Mouse (Mus musculus) hindbrain, embryonic 13.5 days (tissue): ENCODE measurements around the gene Gale. TPM values are rescaled to one million over a fixed set of nuclear protein-coding genes. Genes with fewer than 3 reads are reported as not detected.

Experiments
- ATAC-seq: fragments of 200-750 bp; cut with Nextera tagmentation; 2 replicates; pipeline ENCODE4 v1.8.0; 2017; ENCODE audit warnings: moderate TSS enrichment; ENCODE audit not compliant: low FRiP score
- H3K27ac ChIP-seq: fragments of 300-500 bp; sonication (generic); 2 replicates; pipeline ENCODE4 v1.5.1; 2015; ENCODE audit warnings: inconsistent platforms, mild to moderate bottlenecking, moderate library complexity
- H3K27me3 ChIP-seq: fragments of 300-500 bp; sonication (generic); 2 replicates; pipeline ENCODE4 v1.6.1; 2015; ENCODE audit warnings: mild to moderate bottlenecking, inconsistent platforms
- H3K36me3 ChIP-seq: fragments of 300-500 bp; sonication (generic); 2 replicates; pipeline ENCODE4 v1.6.1; 2015; ENCODE audit warnings: mild to moderate bottlenecking, inconsistent platforms
- H3K4me1 ChIP-seq: fragments of 300-500 bp; sonication (generic); replicated peaks from 2 replicates; pipeline ENCODE4 v1.6.1; 2015; ENCODE audit warnings: inconsistent platforms
- H3K4me2 ChIP-seq: fragments of 300-500 bp; sonication (generic); 2 replicates; pipeline ENCODE4 v1.6.1; 2015; ENCODE audit warnings: inconsistent platforms, mild to moderate bottlenecking, moderate library complexity
- H3K4me3 ChIP-seq: fragments of 300-500 bp; sonication (generic); 2 replicates; pipeline ENCODE4 v1.5.1; 2015; ENCODE audit warnings: mild to moderate bottlenecking, inconsistent platforms
- H3K9ac ChIP-seq: fragments of 300-500 bp; sonication (generic); 2 replicates; pipeline ENCODE4 v1.6.1; 2015; ENCODE audit warnings: mild to moderate bottlenecking, inconsistent platforms
- H3K9me3 ChIP-seq: fragments of 300-500 bp; sonication (generic); 2 replicates; pipeline ENCODE4 v1.6.1; 2016; ENCODE audit warnings: inconsistent platforms
- WGBS: fragments of 180-500 bp; shearing (Covaris S2); methylation state at CpG from one replicate; pipeline ENCODE4 v1.1.7; 2015; 5-methylcytosine and 5-hydroxymethylcytosine counted together
- polyA plus RNA-seq: library from polyadenylated mRNA; unstranded; fragments of >200 nt; fragmentation: Nextera tagmentation; extraction: Ambion mirVana; gene quantifications from 2 replicates; pipeline ENCODE4 v1.2.1, GENCODE M21; 2015

The Gale gene
- polyA plus RNA-seq, 1 experiment from 2014 or later = 39.5 TPM

DNA sequence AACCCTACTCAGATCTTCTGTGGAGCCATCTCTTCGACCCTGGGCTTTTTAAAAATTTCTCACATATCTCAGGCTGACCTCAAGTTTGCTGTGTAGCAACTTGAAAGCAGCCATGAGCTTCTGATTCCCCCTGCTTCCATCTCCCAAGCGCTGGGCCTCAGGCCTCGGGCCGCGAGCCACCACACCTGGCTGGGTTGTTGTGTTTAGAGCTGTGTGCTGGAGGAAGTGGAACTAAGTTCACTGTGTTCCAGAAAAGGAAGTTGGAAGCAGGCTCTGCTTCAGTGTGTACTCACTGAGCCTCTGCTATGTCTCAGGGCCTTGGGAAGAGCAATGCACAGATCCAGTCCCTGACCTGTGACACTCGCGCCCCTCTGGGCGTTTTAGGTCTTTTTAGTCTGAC lies 15.4 kb upstream of the Gale start:
- Histone ChIP-seq H3K27ac (no peak overlapping the region), H3K36me3 (peaks cover 21% of the 10 kb centered on the region), H3K9me3 (no peaks in the 10 kb centered on the region), H3K9ac (0 out of 2 replicates have a peak overlapping the region, but pooled peaks have one; percentile 2), H3K4me2 (no peak overlapping the region), H3K27me3 (no peaks in the 10 kb centered on the region), H3K4me1 (peaks cover 34% of the 10 kb centered on the region), H3K4me3 (no peak overlapping the region)
- no peak for ATAC-seq
- 97% methylated on average over 8 of the region's 8 CpGs for WGBS

DNA sequence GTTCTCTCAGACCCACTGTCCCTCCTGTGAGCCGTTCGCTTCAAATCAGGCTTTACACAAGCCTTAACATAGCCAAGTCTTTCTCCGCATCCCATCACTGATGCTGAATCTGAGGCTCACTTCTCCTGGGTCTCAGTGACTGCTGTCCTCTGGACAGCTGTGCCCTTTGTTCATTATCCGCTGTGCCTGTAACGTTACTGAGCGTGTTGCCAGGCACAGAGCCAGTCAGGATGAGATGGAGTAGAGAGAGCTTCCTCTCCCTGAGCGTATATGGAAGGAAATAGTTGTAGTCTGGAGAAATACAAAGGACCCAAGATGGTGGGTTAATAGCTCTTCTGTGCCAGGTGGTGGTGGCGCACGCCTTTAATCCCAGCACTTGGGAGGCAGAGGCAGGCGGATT lies 14.1 kb upstream of the Gale start:
- Histone ChIP-seq H3K9ac (no peak overlapping the region), H3K27me3 (no peaks in the 10 kb centered on the region), H3K4me3 (no peak overlapping the region), H3K4me2 (no peak overlapping the region), H3K27ac (no peak overlapping the region), H3K36me3 (peaks cover 26% of the 10 kb centered on the region), H3K9me3 (no peaks in the 10 kb centered on the region), H3K4me1 (peaks cover 34% of the 10 kb centered on the region)
- WGBS = 86% methylated on average over 10 of the region's 10 CpGs
- ATAC-seq = no peak

DNA sequence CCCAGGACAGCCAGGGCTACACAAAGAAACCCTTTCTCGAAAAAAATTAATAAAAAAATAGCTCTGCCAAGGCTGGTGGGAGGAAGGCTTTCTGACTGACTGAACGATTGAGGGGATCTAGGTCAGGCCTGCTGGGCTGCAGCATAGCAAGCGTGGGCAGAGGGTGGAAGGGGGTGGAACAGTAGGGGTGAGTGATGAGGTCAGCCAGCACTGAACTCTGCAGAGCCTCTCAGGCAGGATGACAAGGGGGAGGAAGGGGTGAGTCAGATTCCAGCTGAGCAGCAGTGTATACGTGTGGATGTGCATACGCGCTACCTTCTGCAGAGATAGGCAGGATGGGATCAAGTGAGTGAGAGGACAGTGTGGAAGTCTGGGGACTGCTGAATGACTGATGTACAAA lies 13.6 kb upstream of the Gale start:
- Histone ChIP-seq H3K9me3 (no peaks in the 10 kb centered on the region), H3K4me3 (no peak overlapping the region), H3K27ac (no peak overlapping the region), H3K4me2 (no peak overlapping the region), H3K9ac (no peak overlapping the region), H3K36me3 (peaks cover 29% of the 10 kb centered on the region), H3K4me1 (peaks cover 34% of the 10 kb centered on the region), H3K27me3 (no peaks in the 10 kb centered on the region)
- no peak for ATAC-seq
- 59% methylated on average over 6 of the region's 6 CpGs for WGBS

DNA sequence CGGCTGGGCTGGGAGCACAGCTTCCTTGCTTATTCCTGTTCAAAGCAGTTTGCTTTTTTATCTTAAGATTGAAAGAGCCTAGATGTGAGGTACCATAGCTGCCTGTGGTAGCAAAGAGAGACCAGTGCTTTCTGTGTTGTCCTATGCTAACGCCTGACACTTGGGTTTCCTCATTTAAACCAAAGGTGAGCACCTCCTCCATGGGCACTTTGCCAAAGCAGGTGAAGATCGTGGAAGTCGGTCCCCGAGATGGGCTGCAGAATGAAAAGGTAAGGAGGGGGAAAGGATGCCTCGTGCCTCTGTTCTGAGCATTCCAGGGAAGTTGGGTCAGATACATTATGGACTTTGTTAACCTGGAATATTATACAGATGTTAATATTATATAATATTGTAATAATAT lies 13.2 kb upstream of the Gale start:
- ATAC-seq = no peak
- Histone ChIP-seq H3K27ac (no peak overlapping the region), H3K36me3 (peaks cover 31% of the 10 kb centered on the region), H3K4me3 (no peak overlapping the region), H3K27me3 (no peaks in the 10 kb centered on the region), H3K9ac (no peak overlapping the region), H3K9me3 (no peaks in the 10 kb centered on the region), H3K4me1 (peaks cover 34% of the 10 kb centered on the region), H3K4me2 (no peak overlapping the region)
- WGBS = 92% methylated on average over 6 of the region's 6 CpGs

DNA sequence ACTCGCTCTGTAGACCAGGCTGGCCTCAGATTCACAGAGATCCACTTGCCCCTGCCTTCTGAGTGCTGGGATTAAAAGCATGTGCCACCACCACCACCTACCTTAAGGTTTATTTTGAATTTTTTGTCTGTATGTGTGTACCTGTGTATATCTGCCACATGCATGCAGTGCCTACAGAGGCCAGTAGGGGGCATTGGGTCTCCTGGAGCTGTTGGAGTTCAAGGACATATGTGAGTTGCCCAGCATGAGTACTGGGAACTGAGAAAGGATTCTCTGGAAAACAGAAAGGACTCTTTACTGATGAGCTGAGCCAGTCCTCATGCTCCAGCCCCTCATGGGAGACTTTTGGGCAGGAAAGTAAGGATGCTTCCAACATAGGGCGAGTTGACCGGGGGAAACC lies 12.0 kb upstream of the Gale start:
- Histone ChIP-seq H3K27me3 (no peaks in the 10 kb centered on the region), H3K4me3 (no peak overlapping the region), H3K36me3 (peaks cover 40% of the 10 kb centered on the region), H3K4me1 (peaks cover 29% of the 10 kb centered on the region), H3K4me2 (no peak overlapping the region), H3K9me3 (no peaks in the 10 kb centered on the region), H3K27ac (no peak overlapping the region), H3K9ac (no peak overlapping the region)
- ATAC-seq = no peak
- WGBS = 96% methylated on average over 3 of the region's 3 CpGs

DNA sequence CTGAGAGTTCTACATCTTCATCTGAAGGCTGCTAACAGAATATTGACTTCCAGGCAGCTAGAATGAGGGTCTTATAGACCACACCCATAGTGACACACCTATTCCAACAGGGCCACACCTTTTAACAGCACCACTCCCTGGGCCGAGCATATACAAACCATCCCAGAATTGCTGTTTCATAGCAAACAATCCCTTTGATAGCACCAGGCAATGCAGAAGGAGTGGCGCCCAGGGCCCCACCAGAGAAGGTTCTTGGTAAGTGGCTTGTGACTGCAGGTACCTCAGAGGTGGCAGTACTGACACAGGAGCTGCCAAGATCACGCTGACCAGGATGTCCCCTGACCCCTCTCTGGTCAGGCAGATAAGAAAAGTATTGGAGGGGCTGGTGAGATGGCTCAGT lies 10.3 kb upstream of the Gale start:
- no peaks in the 10 kb centered on the region for H3K27me3 ChIP-seq
- no peak overlapping the region for H3K4me3 ChIP-seq
- 100% methylated on average over 3 of the region's 3 CpGs for WGBS
- no peak overlapping the region for H3K9ac ChIP-seq
- H3K4me1 ChIP-seq = peaks cover 18% of the 10 kb centered on the region
- H3K27ac ChIP-seq = no peak overlapping the region
- H3K4me2 ChIP-seq = no peak overlapping the region
- no peaks in the 10 kb centered on the region for H3K9me3 ChIP-seq
- peaks cover 54% of the 10 kb centered on the region for H3K36me3 ChIP-seq
- no peak for ATAC-seq

DNA sequence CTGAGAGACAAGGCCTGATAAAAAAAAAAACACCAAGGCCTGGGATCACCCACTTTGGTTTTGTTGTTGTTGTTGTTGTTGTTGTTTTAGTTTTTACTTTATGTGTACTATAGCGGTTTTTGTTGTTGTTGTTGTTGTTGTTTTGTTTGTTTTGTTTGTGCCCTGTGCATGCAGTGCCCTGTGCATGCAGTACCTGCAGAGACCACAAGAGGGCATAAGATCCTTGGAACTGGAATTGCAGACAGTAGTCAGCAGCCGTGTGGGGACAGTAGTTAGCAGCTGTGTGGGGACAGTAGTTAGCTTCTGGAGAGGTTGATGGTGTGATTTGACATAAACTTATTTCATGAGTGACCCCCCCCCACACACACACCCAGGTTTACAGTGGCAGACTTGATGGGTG lies 9.3 kb upstream of the Gale start:
- no peak for ATAC-seq
- Histone ChIP-seq H3K4me3 (no peak overlapping the region), H3K36me3 (peaks cover 64% of the 10 kb centered on the region), H3K27ac (no peak overlapping the region), H3K4me1 (peaks cover 8% of the 10 kb centered on the region; the same call in 1 of the 2 replicates), H3K9ac (no peak overlapping the region), H3K9me3 (no peaks in the 10 kb centered on the region), H3K27me3 (no peaks in the 10 kb centered on the region), H3K4me2 (no peak overlapping the region)
- WGBS = 10% methylated on average over 2 of the region's 2 CpGs

DNA sequence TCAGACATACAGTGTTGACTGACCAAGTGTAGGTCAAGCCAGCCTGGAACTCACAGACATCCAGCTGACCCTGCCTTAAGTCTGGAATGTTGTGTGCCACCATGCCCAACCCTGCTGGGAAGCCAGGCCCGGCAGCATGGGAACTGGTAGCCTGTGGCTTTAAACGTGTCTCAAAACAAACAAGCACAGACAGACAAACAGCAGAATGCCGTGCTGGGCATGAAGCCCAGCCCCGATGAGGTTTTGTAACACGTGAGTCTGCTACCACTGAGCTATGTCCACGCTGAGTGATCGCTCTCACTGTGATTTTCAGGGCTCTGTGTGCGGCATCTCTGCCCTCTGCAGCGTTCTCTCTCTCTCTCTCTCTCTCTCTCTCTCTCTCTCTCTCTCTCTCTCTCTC lies 7.6 kb upstream of the Gale start:
- no peaks in the 10 kb centered on the region for H3K9me3 ChIP-seq
- no peaks in the 10 kb centered on the region for H3K27me3 ChIP-seq
- WGBS = 88% methylated on average over 9 of the region's 9 CpGs
- no peaks in the 10 kb centered on the region for H3K4me1 ChIP-seq
- H3K27ac ChIP-seq = no peak overlapping the region
- no peak overlapping the region for H3K9ac ChIP-seq
- no peak for ATAC-seq
- peaks cover 78% of the 10 kb centered on the region for H3K36me3 ChIP-seq
- no peak overlapping the region for H3K4me2 ChIP-seq
- H3K4me3 ChIP-seq = no peak overlapping the region

DNA sequence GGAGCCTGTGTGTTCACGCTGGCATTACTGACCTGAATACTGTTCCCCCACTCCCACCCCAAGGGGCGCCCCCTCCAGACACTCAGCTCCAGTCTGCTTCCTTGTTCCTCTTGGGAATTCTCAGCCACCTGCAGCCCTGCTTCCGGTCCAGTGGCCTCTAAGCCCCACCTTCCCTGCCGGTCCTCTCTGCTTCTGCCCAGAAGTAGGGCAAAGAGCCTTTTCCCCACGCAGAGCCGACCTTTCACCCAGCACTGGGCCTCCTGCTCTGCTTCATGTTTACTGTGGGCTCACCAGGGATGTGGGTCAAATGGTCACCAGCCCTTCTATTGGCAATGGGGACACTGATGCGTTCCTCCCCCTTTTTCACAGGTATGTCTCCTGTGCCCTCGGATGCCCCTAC lies 5.2 kb upstream of the Gale start:
- Histone ChIP-seq H3K4me2 (no peak overlapping the region), H3K4me3 (no peak overlapping the region), H3K4me1 (peaks cover 7% of the 10 kb centered on the region), H3K9ac (peak overlapping the region; percentile 35; the same call in 1 of the 2 replicates), H3K27me3 (no peaks in the 10 kb centered on the region), H3K27ac (no peak overlapping the region), H3K36me3 (peaks cover 62% of the 10 kb centered on the region), H3K9me3 (no peaks in the 10 kb centered on the region)
- no peak for ATAC-seq
- WGBS = 59% methylated on average over 8 of the region's 8 CpGs

DNA sequence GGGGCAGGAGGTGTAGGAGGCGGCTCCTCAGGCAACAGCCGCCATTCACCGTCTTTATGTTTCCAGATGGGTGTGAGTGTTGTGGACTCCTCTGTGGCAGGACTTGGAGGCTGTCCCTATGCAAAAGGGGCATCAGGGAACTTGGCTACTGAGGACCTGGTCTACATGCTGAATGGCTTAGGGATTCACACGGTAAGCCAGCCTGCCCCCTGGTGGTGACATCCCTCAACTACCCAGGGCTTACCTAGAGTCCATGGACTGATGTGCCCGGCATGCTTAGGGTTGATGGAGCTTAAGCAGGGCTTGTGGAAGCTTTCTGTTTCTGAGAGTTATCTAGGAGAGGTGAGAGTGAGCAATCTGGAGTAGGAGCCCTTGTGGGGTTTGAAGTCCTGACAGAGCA lies 2.8 kb upstream of the Gale start:
- Histone ChIP-seq H3K27me3 (no peaks in the 10 kb centered on the region), H3K4me2 (no peak overlapping the region), H3K9ac (no peak overlapping the region), H3K4me1 (peaks cover 23% of the 10 kb centered on the region), H3K9me3 (no peaks in the 10 kb centered on the region), H3K27ac (no peak overlapping the region), H3K36me3 (peaks cover 55% of the 10 kb centered on the region), H3K4me3 (no peak overlapping the region)
- 23% methylated on average over 5 of the region's 5 CpGs for WGBS
- ATAC-seq = no peak

DNA sequence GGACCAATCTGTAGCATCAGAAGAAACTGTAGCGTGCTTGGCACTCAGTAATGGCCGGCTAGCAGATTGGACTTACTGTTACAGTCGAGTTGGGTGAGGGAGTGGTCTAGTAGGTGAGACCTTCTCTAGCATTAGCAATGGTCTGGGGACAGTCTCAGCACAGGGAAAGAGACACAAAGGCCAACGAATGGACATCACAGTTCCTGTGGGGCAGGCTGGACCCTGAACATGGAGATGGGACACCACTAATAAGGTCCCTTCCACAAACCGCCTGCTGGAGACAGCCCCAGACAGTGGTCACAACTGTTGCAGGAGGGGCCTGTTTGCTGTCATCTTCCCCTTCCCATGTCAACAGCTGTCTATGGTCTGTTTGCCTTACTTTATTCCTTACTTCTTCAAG lies 1.8 kb upstream of the Gale start:
- no peak overlapping the region for H3K27ac ChIP-seq
- no peak overlapping the region for H3K4me2 ChIP-seq
- ATAC-seq = no peak
- no peaks in the 10 kb centered on the region for H3K9me3 ChIP-seq
- H3K27me3 ChIP-seq = no peaks in the 10 kb centered on the region
- no peak overlapping the region for H3K4me3 ChIP-seq
- H3K4me1 ChIP-seq = peaks cover 23% of the 10 kb centered on the region
- 89% methylated on average over 5 of the region's 5 CpGs for WGBS
- H3K36me3 ChIP-seq = peaks cover 57% of the 10 kb centered on the region
- H3K9ac ChIP-seq = no peak overlapping the region

DNA sequence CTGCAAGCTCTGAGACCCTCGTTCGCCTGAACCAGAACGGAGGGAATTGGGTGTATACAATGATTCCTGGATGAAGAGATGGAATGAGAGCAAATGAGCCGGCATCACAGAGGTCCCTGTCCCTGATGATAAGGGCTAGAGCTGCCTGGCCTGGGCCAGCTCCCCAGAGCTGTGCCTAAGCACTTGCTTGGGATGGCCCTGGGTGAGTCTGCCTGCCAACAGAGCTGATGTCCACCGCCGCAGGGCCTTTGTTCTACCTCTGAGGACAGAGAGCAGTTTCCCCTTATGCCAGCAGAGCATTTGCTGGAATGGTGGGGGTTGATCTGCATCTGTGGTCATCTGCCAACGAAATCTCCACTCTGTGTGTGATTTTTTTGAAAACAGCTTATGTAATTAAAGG lies 1.3 kb upstream of the Gale start:
- Histone ChIP-seq H3K4me3 (no peak overlapping the region), H3K4me1 (peaks cover 23% of the 10 kb centered on the region), H3K4me2 (peak overlapping the region; percentile 95; the same call in 1 of the 2 replicates), H3K36me3 (peaks cover 60% of the 10 kb centered on the region), H3K9me3 (no peaks in the 10 kb centered on the region), H3K27ac (no peak overlapping the region), H3K9ac (no peak overlapping the region), H3K27me3 (no peaks in the 10 kb centered on the region)
- 89% methylated on average over 7 of the region's 7 CpGs for WGBS
- no peak for ATAC-seq

DNA sequence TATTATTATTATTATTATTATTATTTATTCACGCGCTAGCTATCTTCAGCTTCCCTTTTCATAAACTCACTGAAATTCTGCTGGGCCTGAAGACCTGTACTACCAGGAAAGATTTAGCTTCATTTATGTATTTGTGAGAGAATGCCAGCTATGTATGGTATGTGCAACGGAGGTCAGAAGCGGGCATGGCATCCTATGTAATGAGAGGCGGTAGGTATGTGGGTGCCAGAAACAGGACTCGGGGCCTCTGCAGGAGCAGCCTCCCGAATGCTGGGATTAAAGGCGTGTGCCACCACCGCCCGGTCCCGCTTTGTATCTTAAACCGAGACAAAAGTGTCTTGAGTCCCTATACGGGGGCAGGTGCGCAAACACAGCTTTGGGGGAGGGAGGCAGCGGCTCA lies 581 bp upstream of the Gale start:
- Histone ChIP-seq H3K27me3 (no peaks in the 10 kb centered on the region), H3K9me3 (no peaks in the 10 kb centered on the region), H3K4me1 (peaks cover 23% of the 10 kb centered on the region), H3K4me2 (peak overlapping the region; percentile 95), H3K27ac (peak overlapping the region; percentile 94), H3K36me3 (peaks cover 60% of the 10 kb centered on the region), H3K9ac (peak overlapping the region; percentile 95), H3K4me3 (peak overlapping the region; percentile 85)
- 6% methylated on average over 15 of the region's 15 CpGs for WGBS
- peak; percentile 5 for ATAC-seq
